7 mouse cellular contexts compared by ENCODE assay signal in genomic region chr19:4268566-4269361, GRCm38 (mm10). TPM values are rescaled to one million over a fixed set of nuclear protein-coding genes. Genes with fewer than 3 reads are reported as not detected.
A peak's percentile ranks its signal among the peaks of the same experiment; 100 is the strongest.
DNase-seq lines count a peak whose midpoint lies in the region; ATAC-seq and TF ChIP-seq lines count a peak whose summit lies in the region.

TSS of gene Ssh3 (minus strand) at chr19:4269180.

- H3K27me3 ChIP-seq in hindbrain, embryonic 16.5 days (replicated peaks; ENCODE audit: control insufficient read depth, insufficient read depth, low read length): peaks cover 5% of the 10 kb centered on the region; the same call in 1 of the 2 replicates

- peak within 1 kb of the TSS; percentile 86 for H3K4me3 ChIP-seq in gastrocnemius, adult 2 months
- peak within 1 kb of the TSS; percentile 41 for H3K4me3 ChIP-seq in hindbrain, embryonic 16.5 days (ENCODE audit: low read length)
- peak within 1 kb of the TSS; percentile 70 for H3K4me3 ChIP-seq in left cerebral cortex, adult 2 months
- H3K4me3 ChIP-seq in macrophage (ENCODE audit: inconsistent target): peak within 1 kb of the TSS; percentile 97

- no peaks in the 10 kb centered on the region for H3K9me3 ChIP-seq in hindbrain, embryonic 16.5 days (ENCODE audit: control insufficient read depth, low read length)

- DNase-seq in adipocyte (ENCODE audit: low spot score): peak; percentile 44
- peak; percentile 81 for DNase-seq in gastrocnemius, adult 2 months
- peak; percentile 68 to 72 for DNase-seq in left cerebral cortex, adult 2 months (ENCODE audit: extremely low spot score in 1 of 2, low spot score in 2 of 2)
- peak; percentile 78 for DNase-seq in right cerebral cortex, postnatal 25 days

- peaks cover 3% of the 10 kb centered on the region for H3K36me3 ChIP-seq in hindbrain, embryonic 16.5 days (ENCODE audit: control insufficient read depth, insufficient read depth, low read length)
- H3K36me3 ChIP-seq in macrophage (ENCODE audit: inconsistent target): peaks cover 22% of the 10 kb centered on the region; the same call in 1 of the 2 replicates

- TF ChIP-seq CTCF in gastrocnemius, adult 2 months (IDR thresholded peaks at IDR 0.05): no peak
- TF ChIP-seq CTCF in left cerebral cortex, adult 2 months (IDR thresholded peaks at IDR 0.05): no peak; the same call in 1 of the 2 replicates

- intact Hi-C loops in gastrocnemius, adult 2 months (cut with DNase I): no loop called here
- intact Hi-C loops in left cerebral cortex, adult 2 months (cut with DNase I): no loop called here

- peak; percentile 90 for ATAC-seq in common myeloid progenitor, adult 5-6 weeks (replicated peaks; ENCODE audit: low read depth, poor library complexity, severe bottlenecking)
- peak; percentile 80 for ATAC-seq in hindbrain, embryonic 16.5 days

- H3K27ac ChIP-seq in gastrocnemius, adult 2 months: peak within 1 kb of the TSS; percentile 80
- no peak within 1 kb of the TSS for H3K27ac ChIP-seq in hindbrain, embryonic 16.5 days (ENCODE audit: low read depth, low read length)
- H3K27ac ChIP-seq in left cerebral cortex, adult 2 months: peak within 1 kb of the TSS; percentile 86
- H3K27ac ChIP-seq in macrophage: peak within 1 kb of the TSS; percentile 62

- peaks cover 10% of the 10 kb centered on the region for H3K4me1 ChIP-seq in hindbrain, embryonic 16.5 days (ENCODE audit: control insufficient read depth, insufficient read depth, low read depth, low read length)

- H3K9ac ChIP-seq in hindbrain, embryonic 16.5 days (ENCODE audit: low read depth, low read length): peak within 1 kb of the TSS; percentile 64

- H3K79me2 ChIP-seq in macrophage (ENCODE audit: inconsistent target): peaks cover 22% of the 10 kb centered on the region

- 7% methylated on average over 43 of the region's 46 CpGs for WGBS in hindbrain, embryonic 16.5 days
- 6% methylated on average over 45 of the region's 46 CpGs for WGBS in macrophage (ENCODE audit: missing documents)

- H3K4me2 ChIP-seq in hindbrain, embryonic 16.5 days (ENCODE audit: low read length): peak within 1 kb of the TSS; percentile 61

RNA-seq across cellular contexts. Expression of gene Ssh3, which starts in this region (rescaled TPM):
- 13.6 and 22.7 TPM in 2 replicates for total RNA-seq in common myeloid progenitor, adult 5-6 weeks (2017)
- total RNA-seq in gastrocnemius, adult 2 months (2021): 1 to 10 TPM; 3.3 to 3.9 TPM
- 19.9 and 21.2 TPM in 2 replicates for polyA plus RNA-seq in hindbrain, embryonic 16.5 days (2015; fragmentation: Nextera tagmentation; extraction: Ambion mirVana)
- 10 to 100 TPM; 60.9 to 72.6 TPM for total RNA-seq in left cerebral cortex, adult 2 months (2021)
- 100 to 1,000 TPM; 162 to 687 (median 390) TPM for total RNA-seq in macrophage (2018; cell fraction: chromatin; rRNA removed)
- 10 to 100 TPM; 40.4 to 92.6 (median 62.0) TPM for total RNA-seq in macrophage (2018; cell fraction: cytosol; rRNA removed)
- 100 to 1,000 TPM; 117 to 367 (median 243) TPM for total RNA-seq in macrophage (2018; cell fraction: nucleus; rRNA removed)
- polyA plus RNA-seq in macrophage (2018): 32.6 to 83.1 TPM (median 36.6 TPM) in 3 replicates

Comparison
In these comparisons a context has a peak if more than half of its experiments do, and no peak if none do; other contexts are left out.
1. H3K4me3 ChIP-seq: peak in every context shown above with its lines; median percentile 97 in macrophage; 86 in gastrocnemius, adult 2 months; 70 in left cerebral cortex, adult 2 months; 41 in hindbrain, embryonic 16.5 days.